Comparison of ENCODE assay signal across 9 mouse cellular contexts in the genomic region with DNA sequence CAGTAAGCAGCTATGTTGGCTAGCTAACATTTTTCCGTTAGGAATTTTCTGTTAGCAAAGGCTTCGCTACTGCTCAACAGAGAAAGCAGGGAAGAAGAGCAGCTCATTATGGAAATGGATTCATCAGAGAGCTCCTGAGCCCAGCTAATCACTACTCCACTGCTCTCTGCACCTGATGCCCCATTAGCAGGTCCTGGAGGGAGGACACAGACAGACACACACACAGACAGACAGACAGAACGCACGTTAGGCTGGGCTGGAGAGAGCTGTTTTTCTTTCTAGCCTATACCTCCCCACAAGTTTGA. TPM values are rescaled to one million over a fixed set of nuclear protein-coding genes. Genes with fewer than 3 reads are reported as not detected.
DNase-seq lines count a peak whose midpoint lies in the region; ATAC-seq and TF ChIP-seq lines count a peak whose summit lies in the region.
"Had no signal": no experiment of that assay in that cellular context is flagged by ENCODE, and none has a peak within 500 bp of the region (broad histone marks: within the 10 kb centered on the region; RNA-seq: fewer than 3 reads in every experiment).

No protein-coding gene starts in this region.

- peaks cover 45% of the 10 kb centered on the region for H3K36me3 ChIP-seq in embryonic facial prominence, embryonic 15.5 days
- peaks cover 57% of the 10 kb centered on the region for H3K36me3 ChIP-seq in intestine, embryonic 14.5 days (ENCODE audit: control insufficient read depth, insufficient read depth, low read length)
- peaks cover 63% of the 10 kb centered on the region for H3K36me3 ChIP-seq in neural tube, embryonic 13.5 days

- peak overlapping the region; percentile 85 for H3K27ac ChIP-seq in left cerebral cortex, adult 2 months
- peak overlapping the region; percentile 96 for H3K27ac ChIP-seq in embryonic facial prominence, embryonic 15.5 days (replicated peaks)
- peak overlapping the region; percentile 84 for H3K27ac ChIP-seq in intestine, embryonic 14.5 days (ENCODE audit: low read depth)
- peak overlapping the region; percentile 99 for H3K27ac ChIP-seq in neural tube, embryonic 13.5 days (replicated peaks)

- H3K4me2 ChIP-seq in embryonic facial prominence, embryonic 15.5 days (replicated peaks), result peak overlapping the region; percentile 30; the same call in 1 of the 2 replicates
- H3K4me2 ChIP-seq in intestine, embryonic 14.5 days (ENCODE audit: low read length), result peak overlapping the region; percentile 6; the same call in 1 of the 2 replicates
- H3K4me2 ChIP-seq in neural tube, embryonic 13.5 days, result peak overlapping the region; percentile 38

- no peak overlapping the region for H3K9ac ChIP-seq in embryonic facial prominence, embryonic 15.5 days
- peak overlapping the region; percentile 14; the same call in 1 of the 2 replicates for H3K9ac ChIP-seq in intestine, embryonic 14.5 days (ENCODE audit: low read length)
- H3K9ac ChIP-seq in neural tube, embryonic 13.5 days, result peak overlapping the region; percentile 69

- H3K4me3 ChIP-seq in left cerebral cortex, adult 2 months, result no peak overlapping the region
- H3K4me3 ChIP-seq in embryonic facial prominence, embryonic 15.5 days (replicated peaks), result no peak overlapping the region
- H3K4me3 ChIP-seq in intestine, embryonic 14.5 days (ENCODE audit: low read depth, low read length), result no peak overlapping the region
- H3K4me3 ChIP-seq in neural tube, embryonic 13.5 days, result no peak overlapping the region

- no peak for TF ChIP-seq CTCF in left cerebral cortex, adult 2 months (IDR thresholded peaks at IDR 0.05)

- H3K27me3 ChIP-seq in embryonic facial prominence, embryonic 15.5 days, result no peaks in the 10 kb centered on the region
- H3K27me3 ChIP-seq in intestine, embryonic 14.5 days (replicated peaks; ENCODE audit: control insufficient read depth, insufficient read depth, low read length), result no peaks in the 10 kb centered on the region
- no peaks in the 10 kb centered on the region for H3K27me3 ChIP-seq in neural tube, embryonic 13.5 days

- ATAC-seq in embryonic facial prominence, embryonic 15.5 days (ENCODE audit: insufficient number of reproducible peaks, low FRiP score, low TSS enrichment, low read depth), result 0 out of 2 replicates have a peak, but pooled peaks have one; percentile 7
- no peak for ATAC-seq in intestine, embryonic 14.5 days (replicated peaks; ENCODE audit: low FRiP score, low TSS enrichment, low read depth)
- ATAC-seq in neural tube, embryonic 13.5 days (ENCODE audit: low read depth), result peak; percentile 28

- 62% methylated on average over 4 of the region's 4 CpGs for WGBS in embryonic facial prominence, embryonic 15.5 days
- 71% methylated on average over 4 of the region's 4 CpGs for WGBS in intestine, embryonic 14.5 days
- WGBS in neural tube, embryonic 13.5 days, result 31% methylated on average over 4 of the region's 4 CpGs

- H3K9me3 ChIP-seq in embryonic facial prominence, embryonic 15.5 days (replicated peaks), result no peaks in the 10 kb centered on the region
- no peaks in the 10 kb centered on the region for H3K9me3 ChIP-seq in intestine, embryonic 14.5 days (ENCODE audit: control insufficient read depth, low read length)
- no peaks in the 10 kb centered on the region for H3K9me3 ChIP-seq in neural tube, embryonic 13.5 days

- intact Hi-C loops in left cerebral cortex, adult 2 months (cut with DNase I), result loop anchor here (2.0 kb wide), 1 partner anchor 25 kb away; a partner anchor contains a TSS

- H3K4me1 ChIP-seq in embryonic facial prominence, embryonic 15.5 days, result peaks cover 39% of the 10 kb centered on the region
- peaks cover 29% of the 10 kb centered on the region for H3K4me1 ChIP-seq in intestine, embryonic 14.5 days (replicated peaks; ENCODE audit: control insufficient read depth, insufficient read depth, low read length)
- peaks cover 67% of the 10 kb centered on the region for H3K4me1 ChIP-seq in neural tube, embryonic 13.5 days (replicated peaks)

- no peak for DNase-seq in left cerebral cortex, adult 2 months (ENCODE audit: extremely low spot score in 1 of 2, low spot score in 2 of 2)
- DNase-seq in left cerebral cortex, adult 11 months (ENCODE audit: low spot score), result no peak
- no peak for DNase-seq in intestine, embryonic 14.5 days (ENCODE audit: low spot score)
- no peak for DNase-seq in cerebellum, adult 8-10 months
- no peak for DNase-seq in left cerebral cortex, adult 9 months (ENCODE audit: low spot score in 2 of 2)
- DNase-seq in layer of hippocampus, adult 9-11 months, result no peak

RNA-seq across cellular contexts. Expression of a gene that starts 26.2 kb away (rescaled TPM):
- 10 to 100 TPM; 49.3 to 54.2 TPM for total RNA-seq in left cerebral cortex, adult 2 months (2021)
- polyA plus RNA-seq in embryonic facial prominence, embryonic 15.5 days (2015; fragmentation: Nextera tagmentation; extraction: Ambion mirVana), result 31.9 and 40.2 TPM in 2 replicates
- polyA plus RNA-seq in intestine, embryonic 14.5 days (2014; fragmentation: Nextera tagmentation; extraction: Ambion mirVana), result 50.2 and 54.2 TPM in 2 replicates
- 51.0 and 51.6 TPM in 2 replicates for polyA plus RNA-seq in neural tube, embryonic 13.5 days (2015; fragmentation: Nextera tagmentation; extraction: Ambion mirVana)

RNA-seq across cellular contexts. Expression of a gene that starts 26.6 kb away (rescaled TPM):
- total RNA-seq in left cerebral cortex, adult 2 months (2021), result not detected
- 0.32 TPM in 1 of 2 replicates, not detected in the other for polyA plus RNA-seq in embryonic facial prominence, embryonic 15.5 days (2015; fragmentation: Nextera tagmentation; extraction: Ambion mirVana)
- 387 TPM in 1 of 2 replicates, not detected in the other for polyA plus RNA-seq in intestine, embryonic 14.5 days (2014; fragmentation: Nextera tagmentation; extraction: Ambion mirVana)
- not detected in 2 replicates for polyA plus RNA-seq in neural tube, embryonic 13.5 days (2015; fragmentation: Nextera tagmentation; extraction: Ambion mirVana)
- total RNA-seq: layer of hippocampus, adult 18-20 months had no signal
